Mouse (Mus musculus) urinary bladder, postnatal 25 days (tissue): ENCODE results near the gene Rab17.

Experiments used
- DNase-seq: peaks from one replicate; pipeline ENCODE4 v3.0.0; 2022; ENCODE audit warnings: low spot score

Rab17 gene

GRCm38 (mm10) chr1:90995916-90996315 lies 26.5 kb upstream of the Rab17 start:
- no peak for DNase-seq

DNA sequence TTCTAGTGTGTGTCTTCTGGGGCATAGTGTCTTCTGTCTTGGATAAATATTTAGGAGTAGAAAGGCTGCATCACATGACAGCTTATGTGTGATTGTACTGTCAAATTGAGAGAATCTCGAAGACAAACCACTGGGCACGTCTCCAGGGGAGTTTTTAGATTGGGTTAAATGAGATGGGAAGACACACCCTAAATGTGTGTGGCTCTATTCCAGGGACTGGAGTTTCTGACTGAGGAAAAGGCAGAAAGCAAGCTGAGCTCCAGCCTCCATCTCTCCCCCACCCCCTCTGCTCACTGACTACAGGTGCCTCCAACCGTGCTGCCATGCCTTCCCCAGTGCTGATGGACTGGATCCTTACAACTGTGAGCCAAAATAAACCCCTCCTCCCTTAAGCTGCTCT lies 11.9 kb upstream of the Rab17 start:
- DNase-seq, result no peak

- no peak for DNase-seq
These were observed 11.3 kb upstream of the Rab17 start for GRCm38 (mm10) chr1:90980638-90981330.

DNA sequence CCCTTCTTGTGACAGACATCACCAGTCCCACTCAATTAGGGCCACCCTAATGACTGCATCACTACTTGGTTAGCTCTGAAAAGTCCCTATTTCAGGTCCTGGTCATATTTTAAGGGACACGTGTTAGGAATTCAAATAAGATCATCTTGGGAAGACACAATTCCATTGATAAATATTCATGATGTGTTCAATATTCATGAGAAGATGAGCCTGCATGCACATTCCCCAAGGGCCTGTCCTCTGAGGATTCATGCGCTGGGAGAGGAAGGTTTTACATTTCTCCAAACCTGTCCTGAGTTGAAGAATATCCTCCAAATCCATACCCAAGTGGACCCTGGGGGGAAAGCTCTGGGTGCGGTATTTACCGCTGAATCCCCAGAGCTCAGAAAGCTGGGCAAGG lies 6.5 kb upstream of the Rab17 start:
- DNase-seq, result no peak

DNA sequence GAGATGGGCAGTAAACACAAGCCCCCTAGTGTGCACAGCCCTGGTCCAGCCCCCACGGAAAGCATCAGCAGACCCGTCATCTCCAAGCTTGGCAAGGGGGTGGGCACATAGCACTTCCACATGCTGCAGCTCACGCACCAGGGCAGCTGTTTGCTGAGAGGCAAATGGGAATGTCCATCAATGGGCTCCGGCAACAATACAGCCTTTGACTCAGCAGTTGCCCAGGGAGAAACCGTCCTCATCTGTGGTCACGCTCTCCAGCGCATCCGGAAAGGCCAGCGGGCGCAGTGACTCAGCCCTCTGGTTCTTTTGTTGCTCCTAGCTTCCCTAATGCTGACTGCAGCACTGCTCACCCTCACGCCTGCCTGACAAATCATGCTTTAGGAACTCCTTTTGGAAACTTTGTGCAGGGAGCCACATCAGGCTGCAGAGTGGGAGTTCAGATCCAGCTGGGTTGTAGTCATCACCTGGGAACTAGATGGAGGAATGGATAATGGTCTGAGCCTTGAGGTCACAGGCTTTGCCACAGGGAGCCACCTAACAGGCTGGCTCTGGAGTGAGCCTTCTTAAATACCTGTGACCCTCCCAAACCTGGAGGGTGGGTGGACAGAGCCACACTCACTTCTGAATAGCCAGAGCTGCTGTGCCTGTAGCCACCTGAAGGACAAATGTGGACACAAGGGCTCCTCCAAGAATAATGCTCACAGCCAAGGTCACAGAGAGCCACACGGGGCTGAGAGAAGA lies 5.6 kb upstream of the Rab17 start:
- peak; percentile 34 for DNase-seq

DNA sequence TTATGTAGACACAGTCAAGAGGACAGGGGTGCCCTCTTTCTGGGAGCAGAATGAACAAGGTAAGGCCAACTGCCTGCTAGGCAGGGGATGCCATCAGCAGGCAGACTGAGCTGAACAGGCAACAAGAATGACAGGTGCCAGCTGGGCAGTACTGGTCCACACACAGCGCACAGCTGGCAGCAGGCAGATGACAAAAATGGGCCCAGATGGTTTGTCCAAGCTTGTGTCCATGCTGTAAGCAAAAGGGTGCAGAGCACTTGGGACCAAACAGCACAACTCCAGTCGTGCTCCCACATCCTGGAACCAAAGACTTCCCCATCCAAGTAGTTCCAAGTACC lies 4.1 kb upstream of the Rab17 start:
- no peak for DNase-seq

- peak; percentile 95 for DNase-seq
These were observed 3.6 kb upstream of the Rab17 start for GRCm38 (mm10) chr1:90972911-90973573.

- DNase-seq, result no peak
These were observed 475 bp upstream of the Rab17 start for GRCm38 (mm10) chr1:90969881-90970390.

DNA sequence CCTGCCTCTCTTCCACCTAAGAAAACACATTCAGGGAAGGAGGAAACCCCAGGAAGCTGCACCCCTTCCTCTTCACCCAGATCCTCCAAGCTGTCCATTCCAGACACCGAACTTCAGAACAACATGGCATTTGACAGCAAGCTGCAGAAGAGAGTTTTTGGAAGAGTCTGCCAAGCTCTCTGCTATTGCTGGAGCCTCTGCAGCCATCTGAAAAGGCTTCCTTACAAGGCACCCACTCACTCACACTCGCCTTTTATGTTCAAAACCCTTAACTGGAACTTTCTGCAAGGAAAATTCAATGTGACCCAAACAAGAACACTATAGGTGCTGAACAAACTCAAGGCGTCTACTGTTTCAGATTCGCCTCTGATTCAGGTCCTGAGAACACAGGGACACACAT lies 812 bp downstream of the Rab17 start:
- DNase-seq, result no peak

DNA sequence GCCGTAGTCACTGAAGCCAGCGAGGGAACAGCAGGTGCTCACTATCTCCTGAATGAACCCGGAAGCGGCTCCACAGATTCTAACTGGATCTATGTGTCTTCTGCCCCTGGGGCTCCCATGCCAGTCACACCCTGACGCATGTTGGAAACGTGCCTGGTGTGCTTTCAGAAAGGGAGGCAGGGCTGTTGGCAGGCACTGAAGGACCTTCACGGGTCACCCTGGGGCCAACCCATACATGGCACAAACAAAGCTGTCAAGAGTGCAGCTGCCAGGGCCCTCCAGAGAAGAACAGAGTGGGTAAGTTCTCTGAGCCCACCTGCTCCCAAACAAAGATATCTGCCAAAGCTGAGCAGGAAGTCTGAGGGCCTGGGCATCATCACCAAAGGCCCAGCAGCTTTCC lies 1.9 kb downstream of the Rab17 start:
- no peak for DNase-seq

DNA sequence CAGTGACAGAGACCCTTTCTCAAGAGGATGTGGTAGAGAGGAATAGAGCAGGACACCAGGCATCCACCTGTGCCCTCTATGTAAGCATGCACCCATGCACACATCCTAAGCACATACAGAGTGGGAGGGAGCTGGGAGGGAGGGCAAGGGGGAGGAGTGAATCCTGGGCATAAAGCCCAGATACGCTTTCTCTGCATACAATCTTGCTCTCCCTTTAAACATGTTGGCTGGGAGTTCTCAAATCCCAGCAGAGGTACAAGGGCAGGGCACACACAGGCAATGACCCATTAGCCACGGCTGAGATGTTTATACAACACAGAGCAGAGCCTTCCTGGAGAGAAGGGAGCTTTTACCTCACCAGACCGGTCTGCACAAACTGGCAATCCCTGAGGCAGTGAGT lies 6.5 kb downstream of the Rab17 start:
- DNase-seq, result no peak

DNA sequence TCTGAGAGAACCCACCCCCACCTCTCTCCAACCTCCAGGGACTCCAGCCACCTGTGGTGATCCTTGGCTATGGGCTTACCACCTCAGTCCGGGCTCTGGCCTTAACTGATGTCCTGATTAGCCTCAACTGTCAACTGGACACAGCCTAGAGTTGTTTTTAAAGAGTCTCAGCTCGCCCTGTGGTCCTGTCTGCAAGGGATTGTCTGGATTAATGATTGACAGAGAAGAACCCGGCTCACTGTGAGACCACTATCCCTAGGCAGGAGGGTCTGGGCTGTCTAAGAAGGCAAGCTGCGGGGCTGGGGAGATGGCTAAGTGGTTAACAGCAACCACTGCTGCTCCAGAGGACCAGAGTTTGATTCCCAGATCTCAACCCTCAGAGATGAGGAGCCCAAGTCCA lies 6.9 kb downstream of the Rab17 start:
- DNase-seq, result no peak

GRCm38 (mm10) chr1:90956245-90957096 lies 13.0 kb downstream of the Rab17 start:
- peak; percentile 52 for DNase-seq

DNA sequence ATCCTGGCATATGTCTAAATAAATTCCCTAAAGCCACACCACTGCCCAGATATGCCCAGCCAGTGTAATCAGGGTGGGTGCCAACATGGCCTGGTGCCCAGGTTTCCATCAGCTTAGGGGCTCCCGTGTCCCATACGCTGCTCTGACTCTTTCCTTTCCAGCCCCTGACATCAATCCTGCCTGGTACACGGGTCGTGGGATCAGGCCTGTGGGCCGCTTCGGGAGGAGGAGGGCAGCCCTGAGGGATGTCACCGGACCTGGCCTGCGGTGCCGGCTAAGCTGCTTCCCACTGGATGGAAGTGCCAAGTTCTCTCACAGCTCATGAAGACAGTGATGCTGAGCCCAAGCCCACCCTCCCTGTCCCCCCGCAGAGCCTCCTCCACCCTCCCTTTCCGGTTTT lies 15.8 kb downstream of the Rab17 start:
- DNase-seq, result no peak

DNA sequence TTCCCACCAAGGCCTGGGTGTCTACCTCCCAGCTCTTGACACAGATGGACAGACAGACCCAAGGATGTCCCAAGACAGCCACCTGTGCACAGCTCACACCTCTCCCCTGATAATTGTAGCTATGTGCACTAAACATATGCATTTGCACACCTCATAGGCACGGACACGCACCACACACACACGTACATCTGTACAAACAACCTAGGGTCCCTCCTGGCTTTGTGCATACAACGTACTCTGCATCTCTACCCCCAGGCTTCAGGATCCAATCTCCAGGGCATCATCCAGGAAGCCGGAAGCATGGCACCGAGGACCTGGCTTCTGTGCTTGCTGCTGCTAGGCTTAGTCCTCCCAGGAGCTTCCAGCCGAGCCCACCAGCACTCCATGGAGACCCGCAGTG lies 16.7 kb downstream of the Rab17 start, which contains the start of gene Prlh:
Prlh (plus strand) TSS at position 301 of the 400 bp plus-strand sequence.
- no peak for DNase-seq

- no peak for DNase-seq
These were observed 17.8 kb downstream of the Rab17 start for GRCm38 (mm10) chr1:90951670-90952069.

DNA sequence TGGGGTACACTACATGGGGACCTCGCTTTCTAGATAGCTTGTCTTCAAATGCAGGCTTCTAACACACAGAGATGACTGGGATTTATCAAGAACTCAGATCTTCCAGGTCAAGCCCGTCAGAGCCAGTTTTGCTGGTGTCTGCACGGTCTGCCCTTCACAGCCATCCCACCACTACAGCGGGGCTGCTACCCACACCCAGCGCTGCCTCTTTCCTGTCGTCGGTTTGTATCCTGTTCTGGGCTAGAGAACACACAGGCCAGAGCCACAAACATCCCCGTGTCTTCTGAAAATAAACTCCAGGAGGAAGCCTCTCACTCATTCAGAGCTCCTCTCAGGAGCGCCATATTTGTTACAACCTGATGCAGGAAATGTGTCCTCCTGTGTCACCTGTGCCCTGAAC lies 20.2 kb downstream of the Rab17 start:
- DNase-seq, result no peak

GRCm38 (mm10) chr1:90947252-90947651 lies 22.2 kb downstream of the Rab17 start:
- no peak for DNase-seq

DNA sequence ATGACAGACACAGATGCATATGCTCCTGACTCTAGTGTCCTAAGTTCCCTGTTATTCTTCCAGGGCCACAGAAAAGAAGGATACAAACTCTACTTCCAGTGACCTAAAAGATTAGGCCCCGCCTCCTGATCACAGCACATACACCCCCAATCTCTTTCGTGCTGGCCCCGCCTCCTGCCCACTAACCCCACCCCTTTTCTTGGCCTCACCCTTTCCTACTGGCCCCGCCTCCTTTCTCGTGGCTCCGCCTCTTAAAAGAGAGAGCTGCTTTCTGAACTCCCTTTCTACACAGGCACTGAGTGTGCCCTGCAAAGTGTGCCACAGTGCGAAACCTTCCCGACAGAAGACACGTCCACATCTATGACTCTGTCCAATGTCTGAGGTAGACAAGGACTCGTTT lies 24.3 kb downstream of the Rab17 start:
- no peak for DNase-seq

- DNase-seq, result no peak
These were observed 29.5 kb downstream of the Rab17 start for GRCm38 (mm10) chr1:90939980-90940379.

GRCm38 (mm10) chr1:90936990-90937389 lies 32.5 kb downstream of the Rab17 start:
- DNase-seq, result no peak

GRCm38 (mm10) chr1:90933001-90933400 lies 36.5 kb downstream of the Rab17 start:
- DNase-seq, result no peak
